Mouse (Mus musculus): ENCODE data around the gene Cdh23. TPM values are rescaled to one million over a fixed set of nuclear protein-coding genes. Genes with fewer than 3 reads are reported as not detected.

Gene Cdh23
- polyA plus RNA-seq, 1 experiment from 2014 or later: 6.8 TPM

GRCm38 (mm10) chr10:60328963-60329650 is 367.2 kb downstream of the Cdh23 start:
- 0 out of 2 replicates have a peak, but pooled peaks have one; percentile 34 for ATAC-seq (ENCODE audit: low FRiP score)
- peak; percentile 38 for DNase-seq (ENCODE audit: low spot score)
- H3K9me3 ChIP-seq (ENCODE audit: control insufficient read depth, low read length): no peaks in the 10 kb centered on the region
- no peak overlapping the region for H3K4me3 ChIP-seq (replicated peaks; ENCODE audit: low read length)
- WGBS: 80% methylated on average over 10 of the region's 11 CpGs
- no peak overlapping the region for H3K4me2 ChIP-seq (replicated peaks)
- H3K9ac ChIP-seq: no peak overlapping the region
- no peaks in the 10 kb centered on the region for H3K4me1 ChIP-seq (replicated peaks; ENCODE audit: control insufficient read depth, insufficient read depth, low read length)
- no peaks in the 10 kb centered on the region for H3K27me3 ChIP-seq (ENCODE audit: control insufficient read depth, insufficient read depth, low read length)
- H3K27ac ChIP-seq: no peak overlapping the region
- H3K36me3 ChIP-seq (replicated peaks; ENCODE audit: control insufficient read depth, insufficient read depth): no peaks in the 10 kb centered on the region

- no peak overlapping the region for H3K4me2 ChIP-seq (replicated peaks)
- H3K27me3 ChIP-seq (ENCODE audit: control insufficient read depth, insufficient read depth, low read length): no peaks in the 10 kb centered on the region
- WGBS: 89% methylated on average over 4 of the region's 4 CpGs
- no peak overlapping the region for H3K27ac ChIP-seq
- H3K4me3 ChIP-seq (replicated peaks; ENCODE audit: low read length): no peak overlapping the region
- peaks cover 3% of the 10 kb centered on the region; the same call in 1 of the 2 replicates for H3K9me3 ChIP-seq (ENCODE audit: control insufficient read depth, low read length)
- no peaks in the 10 kb centered on the region for H3K36me3 ChIP-seq (replicated peaks; ENCODE audit: control insufficient read depth, insufficient read depth)
- no peak for DNase-seq (ENCODE audit: low spot score)
- no peaks in the 10 kb centered on the region for H3K4me1 ChIP-seq (replicated peaks; ENCODE audit: control insufficient read depth, insufficient read depth, low read length)
- no peak overlapping the region for H3K9ac ChIP-seq
- no peak for ATAC-seq (ENCODE audit: low FRiP score)
Observed at GRCm38 (mm10) chr10:60316166-60316565, 380.1 kb downstream of the Cdh23 start.

- Histone ChIP-seq H3K4me2 (replicated peaks) (no peak overlapping the region), H3K9me3 (ENCODE audit: control insufficient read depth, low read length) (no peaks in the 10 kb centered on the region), H3K4me1 (replicated peaks; ENCODE audit: control insufficient read depth, insufficient read depth, low read length) (no peaks in the 10 kb centered on the region), H3K9ac (no peak overlapping the region), H3K27me3 (ENCODE audit: control insufficient read depth, insufficient read depth, low read length) (no peaks in the 10 kb centered on the region), H3K36me3 (replicated peaks; ENCODE audit: control insufficient read depth, insufficient read depth) (no peaks in the 10 kb centered on the region), H3K27ac (no peak overlapping the region), H3K4me3 (replicated peaks; ENCODE audit: low read length) (no peak overlapping the region)
- WGBS: 94% methylated on average over 5 of the region's 5 CpGs
- ATAC-seq (ENCODE audit: low FRiP score): no peak
- no peak for DNase-seq (ENCODE audit: low spot score)
Observed at GRCm38 (mm10) chr10:60313606-60314005, 382.7 kb downstream of the Cdh23 start.

GRCm38 (mm10) chr10:60310629-60311028 is 385.7 kb downstream of the Cdh23 start:
- Histone ChIP-seq H3K27ac (no peak overlapping the region), H3K9me3 (ENCODE audit: control insufficient read depth, low read length) (no peaks in the 10 kb centered on the region), H3K9ac (no peak overlapping the region), H3K36me3 (replicated peaks; ENCODE audit: control insufficient read depth, insufficient read depth) (no peaks in the 10 kb centered on the region), H3K4me1 (replicated peaks; ENCODE audit: control insufficient read depth, insufficient read depth, low read length) (no peaks in the 10 kb centered on the region), H3K27me3 (ENCODE audit: control insufficient read depth, insufficient read depth, low read length) (no peaks in the 10 kb centered on the region), H3K4me2 (replicated peaks) (no peak overlapping the region), H3K4me3 (replicated peaks; ENCODE audit: low read length) (no peak overlapping the region)
- WGBS: 92% methylated on average over 13 of the region's 13 CpGs
- DNase-seq (ENCODE audit: low spot score) (no peak), ATAC-seq (ENCODE audit: low FRiP score) (no peak)

- H3K9ac ChIP-seq: no peak overlapping the region
- peak; percentile 71 for ATAC-seq (ENCODE audit: low FRiP score)
- H3K36me3 ChIP-seq (replicated peaks; ENCODE audit: control insufficient read depth, insufficient read depth): peaks cover 22% of the 10 kb centered on the region
- DNase-seq (ENCODE audit: low spot score): peak; percentile 90
- 73% methylated on average over 15 of the region's 15 CpGs for WGBS
- H3K4me2 ChIP-seq (replicated peaks): no peak overlapping the region
- no peaks in the 10 kb centered on the region for H3K27me3 ChIP-seq (ENCODE audit: control insufficient read depth, insufficient read depth, low read length)
- no peaks in the 10 kb centered on the region for H3K9me3 ChIP-seq (ENCODE audit: control insufficient read depth, low read length)
- no peak overlapping the region for H3K27ac ChIP-seq
- H3K4me1 ChIP-seq (replicated peaks; ENCODE audit: control insufficient read depth, insufficient read depth, low read length): no peaks in the 10 kb centered on the region
- H3K4me3 ChIP-seq (replicated peaks; ENCODE audit: low read length): no peak overlapping the region
Observed at GRCm38 (mm10) chr10:60304854-60305628, 391.2 kb downstream of the Cdh23 start.

GRCm38 (mm10) chr10:60303419-60303818 is 392.9 kb downstream of the Cdh23 start:
- no peak overlapping the region for H3K27ac ChIP-seq
- H3K9me3 ChIP-seq (ENCODE audit: control insufficient read depth, low read length): no peaks in the 10 kb centered on the region
- no peak overlapping the region for H3K9ac ChIP-seq
- no peak overlapping the region for H3K4me3 ChIP-seq (replicated peaks; ENCODE audit: low read length)
- H3K4me1 ChIP-seq (replicated peaks; ENCODE audit: control insufficient read depth, insufficient read depth, low read length): no peaks in the 10 kb centered on the region
- H3K4me2 ChIP-seq (replicated peaks): no peak overlapping the region
- WGBS: 84% methylated on average over 17 of the region's 17 CpGs
- ATAC-seq (ENCODE audit: low FRiP score): no peak
- H3K27me3 ChIP-seq (ENCODE audit: control insufficient read depth, insufficient read depth, low read length): no peaks in the 10 kb centered on the region
- peaks cover 38% of the 10 kb centered on the region for H3K36me3 ChIP-seq (replicated peaks; ENCODE audit: control insufficient read depth, insufficient read depth)
- no peak for DNase-seq (ENCODE audit: low spot score)

- H3K4me2 ChIP-seq (replicated peaks): no peak overlapping the region
- ATAC-seq (ENCODE audit: low FRiP score) (no peak), DNase-seq (ENCODE audit: low spot score) (no peak)
- H3K36me3 ChIP-seq (replicated peaks; ENCODE audit: control insufficient read depth, insufficient read depth): peaks cover 73% of the 10 kb centered on the region
- H3K9ac ChIP-seq: no peak overlapping the region
- H3K9me3 ChIP-seq (ENCODE audit: control insufficient read depth, low read length): no peaks in the 10 kb centered on the region
- no peaks in the 10 kb centered on the region for H3K4me1 ChIP-seq (replicated peaks; ENCODE audit: control insufficient read depth, insufficient read depth, low read length)
- H3K27ac ChIP-seq: no peak overlapping the region
- H3K4me3 ChIP-seq (replicated peaks; ENCODE audit: low read length): no peak overlapping the region
- WGBS: 97% methylated on average over 12 of the region's 12 CpGs
- no peaks in the 10 kb centered on the region for H3K27me3 ChIP-seq (ENCODE audit: control insufficient read depth, insufficient read depth, low read length)
Observed at GRCm38 (mm10) chr10:60299636-60300035, 396.7 kb downstream of the Cdh23 start.

GRCm38 (mm10) chr10:60296027-60296426 is 400.3 kb downstream of the Cdh23 start:
- Histone ChIP-seq H3K4me2 (replicated peaks) (no peak overlapping the region), H3K9ac (no peak overlapping the region), H3K4me1 (replicated peaks; ENCODE audit: control insufficient read depth, insufficient read depth, low read length) (no peaks in the 10 kb centered on the region), H3K9me3 (ENCODE audit: control insufficient read depth, low read length) (no peaks in the 10 kb centered on the region), H3K36me3 (replicated peaks; ENCODE audit: control insufficient read depth, insufficient read depth) (peaks cover 88% of the 10 kb centered on the region), H3K4me3 (replicated peaks; ENCODE audit: low read length) (no peak overlapping the region), H3K27ac (no peak overlapping the region), H3K27me3 (ENCODE audit: control insufficient read depth, insufficient read depth, low read length) (no peaks in the 10 kb centered on the region)
- 80% methylated on average over 9 of the region's 9 CpGs for WGBS
- ATAC-seq (ENCODE audit: low FRiP score) (no peak), DNase-seq (ENCODE audit: low spot score) (no peak)

- Histone ChIP-seq H3K4me1 (replicated peaks; ENCODE audit: control insufficient read depth, insufficient read depth, low read length) (0 out of 2 replicates have a peak, but pooled peaks cover 2% of the 10 kb centered on the region), H3K9me3 (ENCODE audit: control insufficient read depth, low read length) (no peaks in the 10 kb centered on the region), H3K27ac (no peak overlapping the region), H3K36me3 (replicated peaks; ENCODE audit: control insufficient read depth, insufficient read depth) (peaks cover 81% of the 10 kb centered on the region), H3K9ac (no peak overlapping the region), H3K4me2 (replicated peaks) (no peak overlapping the region), H3K4me3 (replicated peaks; ENCODE audit: low read length) (no peak overlapping the region), H3K27me3 (ENCODE audit: control insufficient read depth, insufficient read depth, low read length) (no peaks in the 10 kb centered on the region)
- no peak for ATAC-seq (ENCODE audit: low FRiP score)
- no peak for DNase-seq (ENCODE audit: low spot score)
- 93% methylated on average over 3 of the region's 3 CpGs for WGBS
Observed at GRCm38 (mm10) chr10:60295356-60295755, 400.9 kb downstream of the Cdh23 start.

All from hindbrain, embryonic 14.5 days (tissue).